Mouse (Mus musculus) retina, adult 2 months (tissue): ENCODE measurements at regions not wholly inside any gene's neighbourhood (a gene's known extent, or its start where the extent isn't known, plus 50 kb on each side); places are given as distances from the start of the nearest gene placed in this dataset.

Source experiments
- DNase-seq: peaks from one replicate; pipeline ENCODE4 v3.0.0-alpha.2; 2012; ENCODE audit warnings: low read depth, low spot score

DNA sequence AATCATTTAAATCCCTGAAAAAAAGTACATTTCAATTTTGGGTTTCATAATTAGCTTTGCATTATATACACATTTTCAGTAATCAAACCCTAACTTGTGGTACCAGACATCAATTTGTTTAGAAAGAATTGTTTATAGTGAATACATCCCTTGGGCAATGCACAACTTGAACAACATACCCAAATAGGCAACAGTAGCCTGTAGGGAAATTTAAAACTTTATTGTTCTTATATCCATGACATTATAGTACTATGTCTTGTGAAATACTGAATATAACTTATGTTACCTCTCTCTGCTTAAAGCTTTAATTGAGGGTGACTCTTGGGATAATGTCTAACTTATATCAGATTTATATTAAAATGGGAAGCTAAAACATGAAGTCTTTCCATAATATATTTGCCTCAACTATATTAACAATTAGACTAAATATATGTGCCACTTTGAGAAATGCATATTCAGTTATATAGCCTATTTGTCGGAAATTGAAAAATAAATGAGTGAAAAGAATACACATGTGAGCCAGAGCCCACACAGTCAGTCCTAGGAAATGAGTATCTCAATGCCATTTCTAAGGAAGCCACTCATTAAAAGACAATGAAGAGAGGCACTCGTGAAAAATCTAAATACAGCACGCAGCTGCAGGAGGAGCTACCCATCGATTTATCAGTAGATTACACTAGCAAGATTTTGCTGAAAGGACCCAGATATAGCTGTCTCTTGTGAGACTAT, 458.1 kb upstream of the Slitrk6 start:
- no peak for DNase-seq

DNA sequence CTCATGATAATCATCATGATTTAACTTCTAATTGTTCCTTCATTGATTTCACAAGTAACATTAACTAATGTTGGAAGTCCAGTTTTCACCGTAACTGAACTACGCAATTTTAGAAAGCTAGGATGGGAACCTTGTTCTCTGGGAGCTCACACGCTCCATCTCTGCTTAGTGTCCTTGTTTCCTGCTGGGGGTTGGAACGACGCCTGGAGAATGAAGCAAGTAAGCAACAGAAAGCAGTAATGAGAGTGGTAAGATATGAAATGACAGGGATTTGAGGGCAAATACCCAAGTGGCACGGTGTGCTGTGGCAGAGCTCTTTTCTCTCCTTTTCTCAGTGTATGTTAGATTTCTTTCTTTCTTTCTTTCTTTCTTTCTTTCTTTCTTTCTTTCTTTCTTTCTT, 448.0 kb upstream of the Slitrk5 start:
- no peak for DNase-seq

DNA sequence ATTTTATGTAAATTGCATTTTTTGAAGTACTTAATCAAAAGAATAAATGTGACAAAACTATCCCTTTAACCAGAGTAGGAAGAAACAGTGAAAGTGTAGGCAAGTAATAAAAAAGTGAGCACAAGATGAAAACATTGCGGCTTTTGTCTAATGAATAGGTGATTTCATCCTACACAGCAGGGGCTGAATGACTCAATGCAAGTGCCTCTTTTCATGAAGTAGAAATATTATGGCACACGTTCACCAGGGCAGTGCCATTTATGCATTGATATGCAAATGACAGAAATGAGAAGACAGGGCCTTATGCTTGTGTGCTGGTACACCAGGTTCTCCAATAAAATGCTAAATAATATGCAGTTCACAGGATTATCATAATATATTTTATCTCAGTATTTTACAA, 435.8 kb upstream of the Slitrk5 start:
- no peak for DNase-seq

DNA sequence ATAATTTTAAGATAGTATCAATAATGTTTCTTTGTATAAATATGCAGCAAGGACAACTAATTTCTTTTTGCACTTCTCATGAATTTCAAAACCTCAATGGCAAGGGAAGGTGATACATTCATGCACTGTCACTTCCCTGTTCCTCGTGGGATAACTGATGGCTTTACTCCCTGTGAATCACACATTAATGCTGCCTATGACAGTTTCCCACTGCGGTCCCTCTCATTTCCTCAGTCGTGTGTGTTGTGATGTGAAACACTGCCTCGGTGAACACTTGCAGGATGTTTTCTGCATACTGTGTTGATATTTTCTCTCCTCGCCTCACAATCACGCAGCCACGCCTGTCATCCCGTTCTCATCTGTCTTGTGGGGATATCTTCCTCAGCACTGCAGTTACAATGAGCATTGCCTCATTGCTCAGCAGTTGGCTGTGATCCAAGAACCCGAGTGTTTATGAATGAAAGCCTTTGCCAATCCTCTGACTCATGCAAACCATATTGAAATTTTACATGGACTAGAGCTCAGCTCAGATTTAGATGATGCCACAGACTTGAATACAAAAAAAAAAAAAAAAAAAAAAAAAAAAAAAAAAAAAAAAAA, 425.4 kb upstream of the Slitrk5 start:
- DNase-seq = peak; percentile 8

DNA sequence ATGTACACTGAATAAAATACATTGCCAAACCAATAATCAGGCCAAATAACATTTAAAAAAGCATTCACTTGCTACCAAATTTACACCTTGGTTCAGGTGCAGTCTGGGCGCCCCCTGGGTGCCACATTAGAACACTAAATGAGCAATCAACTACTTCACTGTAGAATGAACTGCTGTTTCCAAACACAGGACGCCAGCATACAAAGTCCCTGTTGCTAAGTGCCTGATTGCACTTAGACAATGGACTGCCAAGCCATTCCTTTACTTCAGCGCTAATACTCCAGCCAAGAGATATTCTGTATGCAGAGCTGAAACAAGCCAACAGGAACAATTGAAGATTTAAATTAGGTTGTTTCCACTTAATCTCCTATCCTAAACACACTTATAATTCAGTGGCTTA, 421.7 kb upstream of the Slitrk5 start:
- no peak for DNase-seq

DNA sequence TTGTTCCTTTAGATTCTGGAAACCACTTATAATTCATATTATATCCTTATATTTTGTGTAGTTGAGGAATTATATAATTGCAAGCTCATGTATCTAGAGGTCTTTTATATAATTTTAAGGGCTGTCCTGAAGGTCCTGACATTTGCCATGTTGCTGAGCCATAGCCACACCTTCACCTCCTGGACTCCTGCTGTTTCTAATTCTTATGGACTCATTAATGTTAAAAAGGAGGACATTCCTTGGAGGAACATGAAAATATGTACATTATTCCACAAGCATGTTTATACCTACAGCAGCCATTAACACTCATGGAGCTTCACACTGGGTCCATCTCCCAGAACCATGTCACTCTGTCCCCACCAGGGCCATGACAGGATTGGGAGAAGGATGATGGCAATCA, 413.2 kb upstream of the Slitrk5 start:
- no peak for DNase-seq

DNA sequence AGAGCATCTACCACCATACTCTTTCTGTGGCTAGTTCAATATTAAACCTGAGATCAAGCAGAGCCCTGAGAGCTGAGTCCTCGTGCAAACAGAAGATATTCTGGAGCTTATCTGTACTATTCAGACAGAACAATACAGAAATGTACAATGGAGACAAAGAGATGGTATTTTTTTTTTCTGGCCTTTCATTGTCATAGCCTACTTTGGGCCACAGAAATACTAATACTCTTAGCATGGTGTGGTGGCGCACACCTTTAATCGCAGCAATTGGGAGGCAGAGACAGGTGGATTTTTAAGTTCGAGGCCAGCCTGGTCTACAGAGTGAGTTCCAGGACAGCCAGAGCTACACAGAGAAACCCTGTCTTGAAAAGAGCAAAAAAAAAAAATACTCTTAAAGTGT, 404.7 kb upstream of the Slitrk5 start:
- DNase-seq = no peak

- DNase-seq = no peak
Observed at GRCm38 (mm10) chr14:111281354-111281753, 393.5 kb upstream of the Slitrk5 start.

GRCm38 (mm10) chr14:111283681-111284461, 391.0 kb upstream of the Slitrk5 start:
- DNase-seq = no peak

DNA sequence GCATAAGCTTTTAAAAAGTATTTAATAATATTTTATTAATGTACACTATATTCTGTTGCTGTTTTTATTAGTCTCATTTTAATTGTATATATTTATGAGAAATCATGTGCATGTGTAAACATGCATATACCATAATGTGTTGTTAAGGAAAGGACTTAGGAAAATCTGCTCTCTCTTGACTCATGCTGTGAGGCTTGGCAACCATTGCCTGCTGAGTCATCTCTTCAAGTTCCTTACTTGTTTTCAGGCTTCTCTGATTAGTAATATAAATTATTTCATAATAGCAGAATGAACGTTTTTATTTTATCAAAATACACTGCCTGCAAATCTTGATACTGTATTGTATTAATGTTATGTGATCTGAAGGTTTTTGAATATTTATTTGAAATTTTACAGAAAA, 388.9 kb upstream of the Slitrk5 start:
- DNase-seq = no peak

DNA sequence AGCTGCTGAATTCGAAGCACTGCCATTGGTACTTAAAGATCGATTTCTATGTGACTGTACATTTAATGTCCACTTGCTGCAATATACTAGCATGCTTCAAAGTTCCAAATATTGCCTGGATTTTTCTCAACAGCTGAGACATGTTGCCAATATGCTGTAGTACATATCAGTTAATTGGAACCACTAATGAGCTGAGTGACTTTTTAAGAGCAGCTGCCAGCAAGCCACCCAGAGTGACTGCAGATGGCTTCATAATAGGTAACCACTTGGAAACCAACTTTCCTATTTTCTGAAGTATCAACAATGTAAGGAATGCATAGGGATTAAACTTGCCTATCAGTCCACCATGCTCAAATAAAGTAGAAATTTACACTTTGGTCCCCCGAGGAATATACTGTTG, 379.4 kb upstream of the Slitrk5 start:
- DNase-seq = no peak

GRCm38 (mm10) chr14:111297796-111298195, 377.1 kb upstream of the Slitrk5 start:
- DNase-seq = no peak

DNA sequence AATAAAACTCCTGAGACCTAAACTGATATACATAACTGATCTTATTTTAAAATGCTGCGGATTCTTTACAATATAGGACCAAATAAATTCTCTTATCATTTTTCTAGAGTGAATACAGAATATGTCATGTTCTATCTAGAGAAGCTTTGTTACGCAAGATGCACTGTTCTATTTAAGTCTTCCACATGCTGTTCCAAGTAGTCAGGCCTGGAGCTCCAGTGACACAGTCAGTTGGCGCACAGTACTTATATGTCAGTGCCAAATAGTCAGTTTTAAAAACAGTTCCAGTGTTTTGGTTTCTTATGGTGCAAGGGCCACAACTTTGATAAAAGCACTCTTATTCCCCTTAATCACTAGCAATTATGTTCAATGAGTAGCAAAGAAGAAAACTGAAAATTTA, 344.3 kb upstream of the Slitrk5 start:
- no peak for DNase-seq

GRCm38 (mm10) chr14:111353518-111353917, 321.4 kb upstream of the Slitrk5 start:
- no peak for DNase-seq

GRCm38 (mm10) chr14:111396803-111397202, 278.1 kb upstream of the Slitrk5 start:
- DNase-seq = no peak

DNA sequence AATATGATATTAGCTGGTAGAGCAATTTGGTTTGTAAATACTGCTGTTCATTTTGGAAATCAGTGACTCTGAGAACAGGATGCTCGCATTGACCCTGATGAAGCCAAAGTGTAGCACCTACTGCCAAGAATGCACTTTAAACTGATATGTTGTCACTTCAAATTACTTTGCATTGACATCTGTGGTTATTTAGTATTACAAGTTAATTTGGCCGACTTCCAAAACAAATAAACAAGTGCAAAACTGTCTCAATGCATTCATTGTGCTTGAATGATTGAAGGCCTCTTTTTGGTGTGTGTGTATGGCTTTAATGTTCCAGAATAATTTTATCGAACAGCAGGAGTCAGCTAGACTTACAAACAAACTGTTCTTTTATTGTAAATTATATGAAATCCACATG, 274.1 kb upstream of the Slitrk5 start:
- DNase-seq = no peak

GRCm38 (mm10) chr14:111402538-111402937, 272.4 kb upstream of the Slitrk5 start:
- DNase-seq = no peak

DNA sequence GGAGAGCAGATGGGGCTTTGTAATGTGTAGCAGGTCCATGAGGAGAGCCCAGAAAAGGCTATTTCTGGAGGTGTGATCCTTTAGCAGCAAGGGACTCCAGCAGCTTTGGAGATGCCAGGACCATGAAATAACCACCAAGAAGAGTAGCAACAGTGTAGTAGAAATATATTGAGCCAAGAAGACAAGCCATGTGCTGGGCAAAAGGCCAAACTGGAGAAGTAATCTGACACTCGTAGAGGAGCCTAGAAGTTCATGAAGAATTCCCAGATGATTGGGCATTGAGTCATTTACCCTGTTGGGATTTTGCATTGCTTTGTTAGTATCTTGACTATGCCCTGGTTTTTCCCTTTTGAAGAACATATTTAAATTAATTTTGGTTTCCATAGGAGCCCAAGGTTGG, 271.3 kb upstream of the Slitrk5 start:
- DNase-seq = no peak

DNA sequence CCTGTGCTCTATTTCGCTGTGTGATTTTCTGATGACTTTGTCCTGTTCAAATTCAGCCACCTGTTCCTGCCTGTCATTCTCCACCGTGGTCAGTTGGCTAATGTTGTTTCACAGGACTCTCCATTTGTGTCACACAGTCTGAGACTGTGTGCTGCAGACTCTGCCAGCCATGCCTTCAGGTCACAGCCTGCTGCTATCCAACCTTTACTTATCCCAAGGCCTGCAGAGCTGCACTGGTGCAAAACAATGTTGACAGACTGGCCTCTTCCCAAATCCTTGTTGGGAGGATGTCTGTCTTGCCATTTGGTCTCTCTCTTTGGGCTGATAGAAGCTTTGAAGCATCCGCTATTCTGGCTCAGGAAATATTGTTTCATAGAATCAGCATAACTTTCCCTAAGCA, 261.4 kb upstream of the Slitrk5 start:
- no peak for DNase-seq

- no peak for DNase-seq
Observed at GRCm38 (mm10) chr14:111418531-111418930, 256.4 kb upstream of the Slitrk5 start.

DNA sequence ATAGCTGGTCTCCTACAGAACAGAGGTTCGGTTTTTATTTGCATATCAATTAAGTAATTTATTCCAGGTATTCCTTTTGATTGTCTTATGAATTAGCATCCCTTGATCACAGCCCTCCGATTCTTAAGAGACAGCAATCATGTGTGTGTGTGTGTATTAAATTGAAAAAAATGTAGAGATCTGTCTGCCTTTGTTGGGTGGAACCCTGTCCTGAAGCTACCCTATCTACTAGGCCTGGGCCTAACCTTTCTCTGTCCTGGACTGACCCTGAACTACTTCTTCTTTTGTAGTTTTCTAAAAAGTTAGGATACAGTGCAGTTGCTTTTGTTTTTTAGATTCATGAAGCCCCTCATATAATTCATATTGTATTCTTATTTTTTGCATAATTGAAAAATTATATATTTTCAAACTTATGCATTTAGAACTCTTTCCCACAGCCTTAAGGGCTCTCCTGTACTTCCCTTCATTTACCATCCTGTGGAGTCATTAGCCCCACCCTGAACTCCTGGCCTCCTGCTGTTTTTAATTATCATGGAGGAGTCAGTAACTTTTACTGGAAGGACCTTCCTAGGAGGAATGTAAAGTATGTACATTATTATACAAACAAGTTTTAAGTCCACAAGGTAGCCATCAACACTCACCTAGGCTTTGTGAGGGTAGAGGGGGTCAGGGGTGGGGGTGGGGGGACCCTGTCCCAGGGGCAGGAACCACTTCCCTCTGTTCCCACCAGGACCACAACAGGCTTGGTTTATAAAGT, 245.6 kb upstream of the Slitrk5 start:
- DNase-seq = no peak
